Mouse (Mus musculus) heart, adult 2 months (tissue): Measurements from ENCODE around the gene Socs2. TPM values are rescaled to one million over a fixed set of nuclear protein-coding genes. Genes with fewer than 3 reads are reported as not detected.

ENCODE experiments used
- DNase-seq, 2 experiments: peaks; one replicate each; pipeline ENCODE4 v3.0.0; 2021
- H3K27ac ChIP-seq: fragments of 200-600 bp; 2 replicates; pipeline ENCODE4 v1.8.1; 2022
- H3K27me3 ChIP-seq: fragments of 200-500 bp; 2 replicates; pipeline ENCODE4 v1.6.1; 2012; ENCODE audit warnings: mild to moderate bottlenecking, low read length, inconsistent platforms, mixed read lengths; ENCODE audit not compliant: control insufficient read depth, insufficient read depth
- H3K36me3 ChIP-seq: fragments of 200-500 bp; 2 replicates; pipeline ENCODE4 v1.6.1; 2012; ENCODE audit warnings: low read length, inconsistent platforms; ENCODE audit not compliant: control insufficient read depth, insufficient read depth
- H3K4me1 ChIP-seq: fragments of 200-500 bp; 2 replicates; pipeline ENCODE4 v1.6.1; 2011; ENCODE audit warnings: low read length; ENCODE audit not compliant: control insufficient read depth, insufficient read depth
- H3K4me3 ChIP-seq: fragments of 200-600 bp; 2 replicates; pipeline ENCODE4 v1.8.1; 2022
- H3K79me2 ChIP-seq: fragments of 200-500 bp; replicated peaks from 2 replicates; pipeline ENCODE4 v1.6.1; 2012; ENCODE audit warnings: mild to moderate bottlenecking, inconsistent platforms, low read length, moderate library complexity, mixed read lengths; ENCODE audit not compliant: control insufficient read depth, insufficient read depth
- H3K9ac ChIP-seq: fragments of 200-500 bp; 2 replicates; pipeline ENCODE4 v1.6.1; 2012; ENCODE audit warnings: low read depth, mild to moderate bottlenecking, control low read depth, inconsistent platforms, low read length, mixed read lengths
- CTCF ChIP-seq: fragments of 200-600 bp; IDR thresholded peaks from 2 replicates; pipeline ENCODE4 v1.8.1; 2022; ENCODE audit warnings: antibody characterized with exemption, mild to moderate bottlenecking, moderate library complexity
- EP300 ChIP-seq: fragments of 200-500 bp; IDR thresholded peaks from 2 replicates; pipeline ENCODE4 v1.6.1; 2011; ENCODE audit warnings: low read depth, low read length, control low read depth; ENCODE audit not compliant: insufficient read depth
- POLR2A ChIP-seq: fragments of 200-500 bp; IDR thresholded peaks from 2 replicates; pipeline ENCODE4 v1.6.1; 2011; ENCODE audit warnings: mild to moderate bottlenecking, low read depth, low read length, control low read depth; ENCODE audit not compliant: insufficient read depth
- WGBS: fragments of 180-500 bp; shearing (Covaris S2); methylation state at CpG from one replicate; pipeline ENCODE4 v1.1.7; 2018; 5-methylcytosine and 5-hydroxymethylcytosine counted together
- intact Hi-C: fragments of 180-260 bp; cut with DNase I; formaldehyde crosslinking; loops from one replicate; pipeline ENCODE4 v1.15.1; 2025
- polyA plus RNA-seq: library from polyadenylated mRNA; depleted of rRNA; stranded (reverse); fragments of >200 nt; gene quantifications from 2 replicates; pipeline ENCODE4 v1.2.3, GENCODE M21; 2012
- total RNA-seq, 2 experiments: library from RNA; stranded (reverse); gene quantifications; 2 replicates each; pipeline ENCODE4 v1.2.3; 2021

Socs2 gene
- total and polyA plus RNA-seq, 3 experiments, result 30.5 to 62.4 (median 49.9) TPM

DNA sequence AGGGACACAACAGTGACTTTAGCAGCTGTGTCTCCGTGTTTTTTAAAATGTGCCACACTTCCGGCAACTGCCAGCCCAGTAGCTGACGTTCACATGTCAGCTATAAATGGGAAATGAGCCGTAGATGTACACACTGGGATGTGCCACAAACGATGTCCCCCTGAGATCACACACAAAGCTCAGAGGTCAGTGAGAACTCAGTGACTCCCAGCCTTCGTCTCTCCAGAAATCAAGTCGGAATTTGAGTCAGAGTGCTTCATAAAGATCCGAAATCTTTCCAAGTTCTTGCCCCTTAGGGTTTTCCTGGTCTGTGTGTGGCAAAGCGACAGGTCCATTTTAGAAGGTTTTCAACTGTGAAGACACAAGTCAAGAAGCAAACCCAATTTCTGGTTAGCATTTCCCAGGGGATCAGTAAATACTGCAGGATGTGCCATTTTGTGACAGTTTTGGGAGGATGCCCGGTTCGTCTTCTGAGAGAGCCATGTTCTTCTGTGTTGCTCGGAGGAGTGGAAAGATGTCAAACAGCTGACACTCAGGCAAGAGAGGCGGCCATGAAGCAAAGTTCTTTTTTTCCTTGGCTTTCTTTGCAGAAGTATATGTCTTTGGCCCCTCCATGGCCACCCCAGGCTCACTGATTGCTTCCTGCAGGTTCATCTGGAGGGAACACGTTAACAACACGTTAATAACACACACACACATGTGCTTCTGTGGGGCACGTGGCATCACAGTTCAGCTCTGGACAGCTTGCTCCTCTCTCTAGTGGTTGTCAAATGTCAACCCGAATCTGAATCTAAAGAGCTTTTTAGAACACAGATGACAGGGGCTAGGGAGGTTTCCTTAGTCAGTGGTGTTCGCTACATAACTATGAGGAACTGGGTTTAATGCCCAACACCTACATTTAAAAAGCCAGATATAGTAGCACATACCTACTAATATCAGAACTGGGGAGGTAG is 28.4 kb upstream of the Socs2 start:
- intact Hi-C loops, result no loop called here
- TF ChIP-seq POLR2A, result no peak
- TF ChIP-seq CTCF, result no peak
- TF ChIP-seq EP300, result no peak
- Histone ChIP-seq H3K27ac (no peak overlapping the region), H3K4me1 (no peaks in the 10 kb centered on the region), H3K27me3 (no peaks in the 10 kb centered on the region), H3K36me3 (no peaks in the 10 kb centered on the region), H3K79me2 (no peaks in the 10 kb centered on the region), H3K9ac (no peak overlapping the region), H3K4me3 (no peak overlapping the region)
- 67% methylated on average over 18 of the region's 18 CpGs for WGBS
- peak; percentile 23 to 25 for DNase-seq

DNA sequence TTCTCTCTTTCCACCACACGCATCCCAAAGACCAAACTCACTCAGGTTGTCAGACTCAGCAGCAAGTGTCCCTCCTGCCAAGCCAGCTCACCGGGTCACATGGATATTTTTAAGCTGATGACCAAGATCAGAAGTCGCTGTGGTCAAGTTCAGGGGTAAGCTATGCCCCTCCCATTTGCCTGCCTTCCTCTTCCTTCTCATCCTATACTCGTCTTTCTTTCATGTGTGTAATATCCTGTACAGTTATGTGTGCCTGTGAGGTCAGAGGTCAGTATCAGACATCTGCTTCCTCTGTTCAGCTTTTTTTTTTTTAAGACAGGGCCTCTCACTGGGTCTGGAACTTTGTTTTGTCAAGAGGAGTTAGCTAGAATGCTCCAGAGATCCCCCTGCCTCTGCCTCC is 25.4 kb upstream of the Socs2 start:
- DNase-seq, result no peak
- H3K4me1 ChIP-seq, result no peaks in the 10 kb centered on the region
- H3K27ac ChIP-seq, result no peak overlapping the region
- H3K36me3 ChIP-seq, result no peaks in the 10 kb centered on the region
- H3K4me3 ChIP-seq, result no peak overlapping the region
- WGBS, result 60% methylated on average over 4 of the region's 4 CpGs
- intact Hi-C loops, result no loop called here
- no peak overlapping the region for H3K9ac ChIP-seq
- no peak for TF ChIP-seq POLR2A
- no peak for TF ChIP-seq CTCF
- TF ChIP-seq EP300, result no peak
- no peaks in the 10 kb centered on the region for H3K27me3 ChIP-seq
- no peaks in the 10 kb centered on the region for H3K79me2 ChIP-seq

DNA sequence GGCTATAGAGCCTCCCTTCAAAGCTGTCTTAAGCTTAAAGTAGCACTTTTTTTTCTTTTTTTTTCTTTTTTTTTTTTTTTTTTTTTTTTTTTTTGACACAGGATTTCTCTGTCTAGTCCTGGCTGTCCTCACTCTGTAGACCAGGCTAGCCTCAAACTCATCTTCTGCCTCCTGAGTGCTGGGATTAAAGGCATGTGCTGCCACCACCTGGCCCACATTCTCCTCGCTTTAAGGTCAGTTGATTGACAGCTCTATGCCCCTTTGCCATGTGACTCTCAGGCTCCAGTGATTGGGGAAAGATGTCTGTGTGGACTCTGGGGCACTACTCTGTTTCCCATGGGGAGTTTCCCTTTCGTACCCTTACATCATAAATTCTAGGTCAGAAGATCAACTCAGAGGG is 23.6 kb upstream of the Socs2 start:
- Histone ChIP-seq H3K27me3 (no peaks in the 10 kb centered on the region), H3K36me3 (no peaks in the 10 kb centered on the region), H3K79me2 (no peaks in the 10 kb centered on the region), H3K4me1 (no peaks in the 10 kb centered on the region), H3K4me3 (no peak overlapping the region), H3K27ac (no peak overlapping the region), H3K9ac (no peak overlapping the region)
- 72% methylated on average over 2 of the region's 2 CpGs for WGBS
- DNase-seq, result no peak
- TF ChIP-seq POLR2A (no peak), CTCF (peak; percentile 18; the same call in 1 of the 2 replicates)
- intact Hi-C loops, result no loop called here

GRCm38 (mm10) chr10:95439718-95440339 is 22.8 kb upstream of the Socs2 start:
- H3K4me1 ChIP-seq, result no peaks in the 10 kb centered on the region
- H3K27ac ChIP-seq, result no peak overlapping the region
- intact Hi-C loops, result no loop called here
- H3K9ac ChIP-seq, result no peak overlapping the region
- no peaks in the 10 kb centered on the region for H3K27me3 ChIP-seq
- no peak overlapping the region for H3K4me3 ChIP-seq
- H3K79me2 ChIP-seq, result no peaks in the 10 kb centered on the region
- no peak for DNase-seq
- WGBS, result 81% methylated on average over 10 of the region's 10 CpGs
- no peaks in the 10 kb centered on the region for H3K36me3 ChIP-seq
- TF ChIP-seq POLR2A (no peak), EP300 (no peak), CTCF (no peak)

DNA sequence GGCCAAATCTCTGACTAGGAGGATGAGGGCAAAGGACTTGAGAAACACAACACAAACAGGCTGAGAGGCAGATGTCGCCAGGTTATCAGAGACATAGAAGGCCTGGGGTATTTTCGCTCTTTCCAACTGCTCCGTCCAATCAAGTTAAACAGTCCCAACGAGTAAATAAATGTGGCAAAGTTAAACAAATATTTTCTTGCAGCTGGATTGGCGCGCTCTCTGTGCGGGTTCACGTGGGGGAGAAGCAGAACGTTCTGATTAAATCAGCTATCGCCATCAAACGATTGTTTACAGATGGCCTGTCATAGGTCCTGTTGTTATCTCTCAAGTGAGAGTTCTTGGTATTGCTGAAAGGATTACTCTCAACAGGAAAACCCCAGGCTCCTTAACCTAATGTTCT is 22.0 kb upstream of the Socs2 start:
- H3K4me1 ChIP-seq, result no peaks in the 10 kb centered on the region

GRCm38 (mm10) chr10:95430271-95430670 is 13.3 kb upstream of the Socs2 start:
- TF ChIP-seq CTCF (no peak), EP300 (no peak), POLR2A (no peak)
- 85% methylated on average over 10 of the region's 10 CpGs for WGBS
- Histone ChIP-seq H3K4me3 (no peak overlapping the region), H3K79me2 (no peaks in the 10 kb centered on the region), H3K9ac (no peak overlapping the region), H3K27me3 (no peaks in the 10 kb centered on the region), H3K27ac (no peak overlapping the region), H3K4me1 (no peaks in the 10 kb centered on the region), H3K36me3 (no peaks in the 10 kb centered on the region)
- DNase-seq, result no peak
- intact Hi-C loops, result no loop called here

More for the DNA sequence above, 22.0 kb upstream of the Socs2 start:
- Histone ChIP-seq H3K36me3 (no peaks in the 10 kb centered on the region), H3K79me2 (no peaks in the 10 kb centered on the region), H3K9ac (no peak overlapping the region), H3K27me3 (no peaks in the 10 kb centered on the region), H3K4me3 (no peak overlapping the region), H3K27ac (no peak overlapping the region)
- WGBS, result 38% methylated on average over 11 of the region's 11 CpGs
- no peak for DNase-seq
- TF ChIP-seq EP300 (no peak), POLR2A (no peak), CTCF (no peak)
- intact Hi-C loops, result no loop called here
